Mouse (Mus musculus) heart, postnatal 0 days (tissue): ENCODE measurements at regions not wholly inside any gene's neighbourhood (a gene's known extent, or its start where the extent isn't known, plus 50 kb on each side); places are given as distances from the start of the nearest gene placed in this dataset.

Source experiments
- ATAC-seq: fragments of 200-750 bp; cut with Nextera tagmentation; 2 replicates; pipeline ENCODE4 v1.8.0; 2017; ENCODE audit warnings: low read depth, moderate number of reproducible peaks, moderate library complexity; ENCODE audit not compliant: insufficient read depth
- DNase-seq: peaks from one replicate; pipeline ENCODE4 v3.0.0-alpha.2; 2016; ENCODE audit warnings: low spot score
- H3K27ac ChIP-seq: fragments of 300-500 bp; sonication (generic); 2 replicates; pipeline ENCODE4 v1.5.1; 2014; ENCODE audit warnings: low read depth, mild to moderate bottlenecking
- H3K27me3 ChIP-seq: fragments of 300-500 bp; sonication (generic); 2 replicates; pipeline ENCODE4 v1.6.1; 2014; ENCODE audit warnings: low read length, mixed read lengths; ENCODE audit not compliant: control insufficient read depth, insufficient read depth
- H3K36me3 ChIP-seq: fragments of 300-500 bp; sonication (generic); replicated peaks from 2 replicates; pipeline ENCODE4 v1.6.1; 2014; ENCODE audit warnings: low read length, mixed read lengths; ENCODE audit not compliant: control insufficient read depth, insufficient read depth
- H3K4me1 ChIP-seq: fragments of 300-500 bp; sonication (generic); 2 replicates; pipeline ENCODE4 v1.6.1; 2014; ENCODE audit warnings: antibody characterized with exemption; ENCODE audit not compliant: control insufficient read depth, insufficient read depth
- H3K4me2 ChIP-seq: fragments of 300-500 bp; sonication (generic); 2 replicates; pipeline ENCODE4 v1.6.1; 2014; ENCODE audit warnings: low read depth, mild to moderate bottlenecking, low read length, moderate library complexity
- H3K4me3 ChIP-seq: fragments of 300-500 bp; sonication (generic); 2 replicates; pipeline ENCODE4 v1.5.1; 2014; ENCODE audit warnings: low read depth, low read length
- H3K9ac ChIP-seq: fragments of 300-500 bp; sonication (generic); replicated peaks from 2 replicates; pipeline ENCODE4 v1.6.1; 2014; ENCODE audit warnings: low read depth, low read length, mixed read lengths
- H3K9me3 ChIP-seq: fragments of 300-500 bp; sonication (generic); replicated peaks from 2 replicates; pipeline ENCODE4 v1.6.1; 2016; ENCODE audit warnings: low read length; ENCODE audit not compliant: control insufficient read depth
- CTCF ChIP-seq: IDR thresholded peaks from 2 replicates; pipeline ENCODE4 v1.5.1; 2016; ENCODE audit warnings: antibody characterized with exemption, control low read depth, low read depth
- EP300 ChIP-seq: IDR thresholded peaks from 2 replicates; pipeline ENCODE4 v1.6.1; 2016; ENCODE audit warnings: antibody characterized with exemption, low read depth
- WGBS: fragments of 180-500 bp; shearing (Covaris S2); extraction: QIAGEN DNeasy Blood & Tissue Kit; methylation state at CpG from one replicate; pipeline ENCODE4 v1.1.7; 2014; 5-methylcytosine and 5-hydroxymethylcytosine counted together

GRCm38 (mm10) chr3:101722926-101723325 lies 118.4 kb upstream of the Atp1a1 start:
- H3K4me1 ChIP-seq, result 0 out of 2 replicates have a peak, but pooled peaks cover 8% of the 10 kb centered on the region
- no peak overlapping the region for H3K4me3 ChIP-seq
- H3K9ac ChIP-seq, result no peak overlapping the region
- no peaks in the 10 kb centered on the region for H3K36me3 ChIP-seq
- no peak overlapping the region for H3K4me2 ChIP-seq
- H3K27me3 ChIP-seq, result no peaks in the 10 kb centered on the region
- no peak for ATAC-seq
- no peak for DNase-seq
- H3K27ac ChIP-seq, result no peak overlapping the region
- 64% methylated on average over 6 of the region's 6 CpGs for WGBS
- TF ChIP-seq CTCF, result no peak
- TF ChIP-seq EP300, result no peak
- H3K9me3 ChIP-seq, result no peaks in the 10 kb centered on the region

- H3K4me1 ChIP-seq, result 0 out of 2 replicates have a peak, but pooled peaks cover 8% of the 10 kb centered on the region
- DNase-seq, result no peak
- no peak overlapping the region for H3K4me3 ChIP-seq
- 94% methylated on average over 4 of the region's 4 CpGs for WGBS
- H3K9ac ChIP-seq, result no peak overlapping the region
- TF ChIP-seq CTCF, result no peak
- TF ChIP-seq EP300, result no peak
- ATAC-seq, result no peak
- H3K36me3 ChIP-seq, result no peaks in the 10 kb centered on the region
- H3K4me2 ChIP-seq, result no peak overlapping the region
- no peak overlapping the region for H3K27ac ChIP-seq
- H3K9me3 ChIP-seq, result no peaks in the 10 kb centered on the region
- H3K27me3 ChIP-seq, result no peaks in the 10 kb centered on the region
Measured at GRCm38 (mm10) chr3:101722001-101722400, 117.5 kb upstream of the Atp1a1 start.

GRCm38 (mm10) chr3:101715416-101715815 lies 110.9 kb upstream of the Atp1a1 start:
- DNase-seq, result no peak
- no peak overlapping the region for H3K4me3 ChIP-seq
- no peaks in the 10 kb centered on the region for H3K9me3 ChIP-seq
- H3K9ac ChIP-seq, result no peak overlapping the region
- no peaks in the 10 kb centered on the region for H3K27me3 ChIP-seq
- no peak overlapping the region for H3K27ac ChIP-seq
- no peak for ATAC-seq
- H3K36me3 ChIP-seq, result no peaks in the 10 kb centered on the region
- no peak overlapping the region for H3K4me2 ChIP-seq
- H3K4me1 ChIP-seq, result peaks cover 36% of the 10 kb centered on the region
- no peak for TF ChIP-seq EP300
- no peak for TF ChIP-seq CTCF

GRCm38 (mm10) chr3:101714810-101715209 lies 110.3 kb upstream of the Atp1a1 start:
- Histone ChIP-seq H3K9me3 (no peaks in the 10 kb centered on the region), H3K4me3 (no peak overlapping the region), H3K4me1 (peaks cover 40% of the 10 kb centered on the region), H3K36me3 (no peaks in the 10 kb centered on the region), H3K27me3 (no peaks in the 10 kb centered on the region), H3K27ac (no peak overlapping the region), H3K9ac (no peak overlapping the region), H3K4me2 (no peak overlapping the region)
- 69% methylated on average over 5 of the region's 5 CpGs for WGBS
- DNase-seq, result no peak
- ATAC-seq, result no peak
- TF ChIP-seq CTCF (no peak), EP300 (no peak)

GRCm38 (mm10) chr3:101713669-101714068 lies 109.2 kb upstream of the Atp1a1 start:
- Histone ChIP-seq H3K4me1 (peaks cover 52% of the 10 kb centered on the region), H3K9ac (no peak overlapping the region), H3K4me2 (no peak overlapping the region), H3K9me3 (no peaks in the 10 kb centered on the region), H3K36me3 (no peaks in the 10 kb centered on the region), H3K4me3 (no peak overlapping the region), H3K27me3 (no peaks in the 10 kb centered on the region), H3K27ac (peak overlapping the region; percentile 73)
- TF ChIP-seq CTCF (no peak), EP300 (no peak)
- 56% methylated on average over 11 of the region's 11 CpGs for WGBS
- DNase-seq (no peak), ATAC-seq (no peak)

- 0 out of 2 replicates have a peak overlapping the region, but pooled peaks have one; percentile 0 for H3K4me3 ChIP-seq
- ATAC-seq, result peak; percentile 9; the same call in 1 of the 2 replicates
Measured at GRCm38 (mm10) chr3:101713138-101713638, 108.7 kb upstream of the Atp1a1 start.

More at GRCm38 (mm10) chr3:101713138-101713638, 108.7 kb upstream of the Atp1a1 start:
- peaks cover 54% of the 10 kb centered on the region for H3K4me1 ChIP-seq
- H3K9me3 ChIP-seq, result no peaks in the 10 kb centered on the region
- H3K36me3 ChIP-seq, result no peaks in the 10 kb centered on the region
- H3K9ac ChIP-seq, result 0 out of 2 replicates have a peak overlapping the region, but pooled peaks have one; percentile 30
- no peaks in the 10 kb centered on the region for H3K27me3 ChIP-seq
- peak overlapping the region; percentile 46 for H3K4me2 ChIP-seq
- 17% methylated on average over 11 of the region's 11 CpGs for WGBS
- peak; percentile 31 for DNase-seq
- H3K27ac ChIP-seq, result peak overlapping the region; percentile 73
- TF ChIP-seq EP300, result no peak
- TF ChIP-seq CTCF, result no peak
